Mouse (Mus musculus): Measurements from ENCODE around the gene Timmdc1. TPM values are rescaled to one million over a fixed set of nuclear protein-coding genes. Genes with fewer than 3 reads are reported as not detected.
A peak's percentile ranks its signal among the peaks of the same experiment; 100 is the strongest.

Gene Timmdc1
- polyA plus RNA-seq, 1 experiment from 2014 or later: 28.9 TPM

GRCm38 (mm10) chr16:38510846-38511245 is 11.6 kb downstream of the Timmdc1 start:
- DNase-seq (ENCODE audit: low spot score) (no peak), ATAC-seq (ENCODE audit: insufficient number of reproducible peaks, low FRiP score, low TSS enrichment, low read depth) (no peak)
- Histone ChIP-seq H3K4me1 (ENCODE audit: control insufficient read depth, insufficient read depth, low read length) (no peaks in the 10 kb centered on the region), H3K27ac (replicated peaks; ENCODE audit: low read depth, low read length) (no peak overlapping the region), H3K27me3 (ENCODE audit: control insufficient read depth, insufficient read depth, low read length) (no peaks in the 10 kb centered on the region), H3K9ac (ENCODE audit: low read length) (no peak overlapping the region), H3K9me3 (ENCODE audit: control insufficient read depth, low read length) (no peaks in the 10 kb centered on the region), H3K4me2 (ENCODE audit: low read depth, severe bottlenecking) (no peak overlapping the region), H3K4me3 (ENCODE audit: low read depth, low read length) (no peak overlapping the region), H3K36me3 (ENCODE audit: control insufficient read depth, insufficient read depth, low read length) (peaks cover 12% of the 10 kb centered on the region; the same call in 1 of the 2 replicates)
- WGBS: 96% methylated on average over 2 of the region's 2 CpGs

- H3K4me2 ChIP-seq (ENCODE audit: low read depth, severe bottlenecking): no peak overlapping the region
- H3K36me3 ChIP-seq (ENCODE audit: control insufficient read depth, insufficient read depth, low read length): peaks cover 11% of the 10 kb centered on the region; the same call in 1 of the 2 replicates
- DNase-seq (ENCODE audit: low spot score) (peak; percentile 73), ATAC-seq (ENCODE audit: insufficient number of reproducible peaks, low FRiP score, low TSS enrichment, low read depth) (0 out of 2 replicates have a peak, but pooled peaks have one; percentile 54)
- no peak overlapping the region for H3K4me3 ChIP-seq (ENCODE audit: low read depth, low read length)
- WGBS: 80% methylated on average over 4 of the region's 4 CpGs
- H3K27me3 ChIP-seq (ENCODE audit: control insufficient read depth, insufficient read depth, low read length): no peaks in the 10 kb centered on the region
- H3K4me1 ChIP-seq (ENCODE audit: control insufficient read depth, insufficient read depth, low read length): no peaks in the 10 kb centered on the region
- H3K27ac ChIP-seq (replicated peaks; ENCODE audit: low read depth, low read length): no peak overlapping the region
- H3K9me3 ChIP-seq (ENCODE audit: control insufficient read depth, low read length): no peaks in the 10 kb centered on the region
- H3K9ac ChIP-seq (ENCODE audit: low read length): no peak overlapping the region
Observed at GRCm38 (mm10) chr16:38506041-38506634, 16.3 kb downstream of the Timmdc1 start.

GRCm38 (mm10) chr16:38503528-38503927 is 18.9 kb downstream of the Timmdc1 start:
- DNase-seq (ENCODE audit: low spot score) (no peak), ATAC-seq (ENCODE audit: insufficient number of reproducible peaks, low FRiP score, low TSS enrichment, low read depth) (no peak)
- Histone ChIP-seq H3K9me3 (ENCODE audit: control insufficient read depth, low read length) (no peaks in the 10 kb centered on the region), H3K27me3 (ENCODE audit: control insufficient read depth, insufficient read depth, low read length) (no peaks in the 10 kb centered on the region), H3K4me3 (ENCODE audit: low read depth, low read length) (no peak overlapping the region), H3K4me1 (ENCODE audit: control insufficient read depth, insufficient read depth, low read length) (no peaks in the 10 kb centered on the region), H3K9ac (ENCODE audit: low read length) (no peak overlapping the region), H3K27ac (replicated peaks; ENCODE audit: low read depth, low read length) (no peak overlapping the region), H3K36me3 (ENCODE audit: control insufficient read depth, insufficient read depth, low read length) (peaks cover 13% of the 10 kb centered on the region; the same call in 1 of the 2 replicates), H3K4me2 (ENCODE audit: low read depth, severe bottlenecking) (no peak overlapping the region)
- WGBS: 92% methylated on average over 4 of the region's 4 CpGs

GRCm38 (mm10) chr16:38502469-38502868 is 20.0 kb downstream of the Timmdc1 start:
- 93% methylated on average over 10 of the region's 10 CpGs for WGBS
- DNase-seq (ENCODE audit: low spot score) (no peak), ATAC-seq (ENCODE audit: insufficient number of reproducible peaks, low FRiP score, low TSS enrichment, low read depth) (no peak)
- no peak overlapping the region for H3K4me3 ChIP-seq (ENCODE audit: low read depth, low read length)
- peaks cover 15% of the 10 kb centered on the region; the same call in 1 of the 2 replicates for H3K36me3 ChIP-seq (ENCODE audit: control insufficient read depth, insufficient read depth, low read length)
- H3K4me1 ChIP-seq (ENCODE audit: control insufficient read depth, insufficient read depth, low read length): no peaks in the 10 kb centered on the region
- H3K9ac ChIP-seq (ENCODE audit: low read length): no peak overlapping the region
- H3K27me3 ChIP-seq (ENCODE audit: control insufficient read depth, insufficient read depth, low read length): no peaks in the 10 kb centered on the region
- no peak overlapping the region for H3K27ac ChIP-seq (replicated peaks; ENCODE audit: low read depth, low read length)
- no peaks in the 10 kb centered on the region for H3K9me3 ChIP-seq (ENCODE audit: control insufficient read depth, low read length)
- H3K4me2 ChIP-seq (ENCODE audit: low read depth, severe bottlenecking): no peak overlapping the region

GRCm38 (mm10) chr16:38496604-38497140 is 25.8 kb downstream of the Timmdc1 start:
- H3K27me3 ChIP-seq (ENCODE audit: control insufficient read depth, insufficient read depth, low read length): no peaks in the 10 kb centered on the region
- WGBS: 84% methylated on average over 7 of the region's 7 CpGs
- no peak overlapping the region for H3K27ac ChIP-seq (replicated peaks; ENCODE audit: low read depth, low read length)
- DNase-seq (ENCODE audit: low spot score) (no peak), ATAC-seq (ENCODE audit: insufficient number of reproducible peaks, low FRiP score, low TSS enrichment, low read depth) (no peak)
- no peak overlapping the region for H3K4me2 ChIP-seq (ENCODE audit: low read depth, severe bottlenecking)
- H3K9ac ChIP-seq (ENCODE audit: low read length): no peak overlapping the region
- no peaks in the 10 kb centered on the region for H3K4me1 ChIP-seq (ENCODE audit: control insufficient read depth, insufficient read depth, low read length)
- H3K9me3 ChIP-seq (ENCODE audit: control insufficient read depth, low read length): no peaks in the 10 kb centered on the region
- no peak overlapping the region for H3K4me3 ChIP-seq (ENCODE audit: low read depth, low read length)
- H3K36me3 ChIP-seq (ENCODE audit: control insufficient read depth, insufficient read depth, low read length): peaks cover 9% of the 10 kb centered on the region

- Histone ChIP-seq H3K4me3 (ENCODE audit: low read depth, low read length) (no peak overlapping the region), H3K9ac (ENCODE audit: low read length) (no peak overlapping the region), H3K4me1 (ENCODE audit: control insufficient read depth, insufficient read depth, low read length) (no peaks in the 10 kb centered on the region), H3K4me2 (ENCODE audit: low read depth, severe bottlenecking) (no peak overlapping the region), H3K27me3 (ENCODE audit: control insufficient read depth, insufficient read depth, low read length) (no peaks in the 10 kb centered on the region), H3K27ac (replicated peaks; ENCODE audit: low read depth, low read length) (no peak overlapping the region), H3K9me3 (ENCODE audit: control insufficient read depth, low read length) (no peaks in the 10 kb centered on the region), H3K36me3 (ENCODE audit: control insufficient read depth, insufficient read depth, low read length) (peaks cover 5% of the 10 kb centered on the region)
- ATAC-seq (ENCODE audit: insufficient number of reproducible peaks, low FRiP score, low TSS enrichment, low read depth) (no peak), DNase-seq (ENCODE audit: low spot score) (no peak)
- 89% methylated on average over 10 of the region's 10 CpGs for WGBS
Observed at GRCm38 (mm10) chr16:38493890-38494289, 28.6 kb downstream of the Timmdc1 start.

GRCm38 (mm10) chr16:38492551-38492950 is 29.9 kb downstream of the Timmdc1 start:
- peaks cover 2% of the 10 kb centered on the region for H3K36me3 ChIP-seq (ENCODE audit: control insufficient read depth, insufficient read depth, low read length)
- H3K4me3 ChIP-seq (ENCODE audit: low read depth, low read length): no peak overlapping the region
- DNase-seq (ENCODE audit: low spot score): no peak
- WGBS: 87% methylated on average over 3 of the region's 3 CpGs
- no peak overlapping the region for H3K27ac ChIP-seq (replicated peaks; ENCODE audit: low read depth, low read length)
- H3K9me3 ChIP-seq (ENCODE audit: control insufficient read depth, low read length): no peaks in the 10 kb centered on the region
- no peak overlapping the region for H3K4me2 ChIP-seq (ENCODE audit: low read depth, severe bottlenecking)
- H3K4me1 ChIP-seq (ENCODE audit: control insufficient read depth, insufficient read depth, low read length): no peaks in the 10 kb centered on the region
- no peak for ATAC-seq (ENCODE audit: insufficient number of reproducible peaks, low FRiP score, low TSS enrichment, low read depth)
- no peak overlapping the region for H3K9ac ChIP-seq (ENCODE audit: low read length)
- no peaks in the 10 kb centered on the region for H3K27me3 ChIP-seq (ENCODE audit: control insufficient read depth, insufficient read depth, low read length)

- H3K27me3 ChIP-seq (ENCODE audit: control insufficient read depth, insufficient read depth, low read length): peaks cover 12% of the 10 kb centered on the region
- 33% methylated on average over 41 of the region's 42 CpGs for WGBS
- H3K4me3 ChIP-seq (ENCODE audit: low read depth, low read length): peak overlapping the region; percentile 31
- ATAC-seq (ENCODE audit: insufficient number of reproducible peaks, low FRiP score, low TSS enrichment, low read depth) (peak; percentile 31; the same call in 1 of the 2 replicates), DNase-seq (ENCODE audit: low spot score) (peak; percentile 33)
- H3K36me3 ChIP-seq (ENCODE audit: control insufficient read depth, insufficient read depth, low read length): no peaks in the 10 kb centered on the region
- no peaks in the 10 kb centered on the region for H3K4me1 ChIP-seq (ENCODE audit: control insufficient read depth, insufficient read depth, low read length)
- no peaks in the 10 kb centered on the region for H3K9me3 ChIP-seq (ENCODE audit: control insufficient read depth, low read length)
- H3K4me2 ChIP-seq (ENCODE audit: low read depth, severe bottlenecking): peak overlapping the region; percentile 44
- H3K9ac ChIP-seq (ENCODE audit: low read length): no peak overlapping the region
- H3K27ac ChIP-seq (replicated peaks; ENCODE audit: low read depth, low read length): no peak overlapping the region
Observed at GRCm38 (mm10) chr16:38483582-38484309, 38.7 kb downstream of the Timmdc1 start.

All from limb, embryonic 11.5 days (tissue).